Mouse (Mus musculus): ENCODE measurements around the gene Fam57b. TPM values are rescaled to one million over a fixed set of nuclear protein-coding genes. Genes with fewer than 3 reads are reported as not detected.

The Fam57b gene
- total RNA-seq, 2 experiments from 2014 or later, result 12.9 to 13.7 TPM

DNA sequence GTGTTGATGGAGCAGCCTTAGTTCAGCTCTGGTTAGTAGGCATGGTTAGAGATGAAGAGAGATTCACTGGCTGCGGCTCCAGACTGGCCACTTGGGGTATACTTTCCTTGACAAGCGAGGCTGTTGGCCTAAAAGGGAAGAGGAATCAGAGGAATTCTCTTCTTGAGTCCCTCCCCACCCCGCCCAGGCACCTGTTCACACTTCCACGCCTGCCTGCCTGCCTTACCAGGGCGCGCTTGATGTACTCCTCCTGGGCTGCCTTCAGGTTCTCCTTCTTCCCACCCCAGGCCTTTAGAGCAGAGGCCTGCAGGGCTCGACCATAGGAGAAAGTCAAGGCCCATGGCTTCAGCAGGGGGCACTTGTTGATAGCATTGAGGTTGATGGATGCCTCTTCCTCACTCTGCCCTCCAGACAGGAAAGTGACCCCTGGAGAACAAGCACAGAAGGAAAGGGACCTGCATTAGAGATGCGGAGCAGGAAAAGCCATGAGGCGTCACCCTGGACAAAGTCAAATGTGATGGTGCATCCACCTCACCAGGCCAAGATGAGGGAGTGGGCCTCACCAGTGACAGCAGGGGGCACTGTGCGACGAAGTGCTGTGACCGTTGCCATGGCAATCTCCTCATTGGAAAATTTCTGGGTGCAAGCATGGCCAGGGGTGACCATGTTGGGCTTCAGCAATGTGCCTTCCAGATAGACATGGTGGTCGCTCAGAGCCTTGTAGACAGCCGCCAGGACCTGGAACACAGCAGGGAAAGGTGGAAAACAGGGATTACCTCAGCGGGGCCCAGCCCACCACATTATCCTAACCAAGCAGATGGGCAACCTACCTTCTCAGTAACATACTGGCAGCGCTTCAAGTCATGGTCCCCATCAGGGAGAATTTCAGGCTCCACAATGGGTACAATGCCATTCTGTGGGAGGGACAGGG, 1.8 kb upstream of the Fam57b start:
- intact Hi-C loops (cut with DNase I), result loop anchor here (10.0 kb wide), 2 partner anchors 549 to 679 kb away; partner anchors contain the start of genes Fbrs and Zfp768
- DNase-seq, result no peak

DNA sequence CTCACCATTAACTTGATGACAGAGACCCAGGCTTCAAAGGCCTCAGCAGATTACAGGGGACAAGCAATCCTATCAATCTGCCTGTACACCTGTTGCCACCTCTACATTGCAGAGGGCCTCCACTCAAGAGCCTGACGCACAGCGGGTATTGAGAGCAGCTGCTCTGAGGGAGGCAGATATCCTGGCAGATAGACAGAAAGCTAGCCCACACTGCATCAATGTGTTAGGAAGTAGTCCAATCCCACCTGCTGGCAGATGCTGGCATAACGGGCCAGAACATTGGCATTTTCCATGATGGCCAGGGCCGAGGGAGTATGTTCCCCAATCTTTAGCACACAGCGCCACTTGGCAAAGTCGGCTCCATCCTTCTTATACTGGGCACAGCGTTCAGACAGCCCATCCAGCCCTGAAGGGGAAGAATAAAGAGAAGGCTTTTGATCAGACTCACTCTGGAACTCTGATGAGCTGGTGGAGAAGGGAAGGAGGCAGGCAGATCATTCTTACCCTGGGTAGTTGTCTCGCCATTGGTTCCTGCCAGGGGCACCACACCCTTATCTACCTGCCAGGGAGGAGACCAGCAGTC, 1.0 kb upstream of the Fam57b start:
- no peak for DNase-seq
- intact Hi-C loops (cut with DNase I), result loop anchor here (10.0 kb wide), 2 partner anchors 548 to 678 kb away; partner anchors contain the start of genes Fbrs and Zfp768

DNA sequence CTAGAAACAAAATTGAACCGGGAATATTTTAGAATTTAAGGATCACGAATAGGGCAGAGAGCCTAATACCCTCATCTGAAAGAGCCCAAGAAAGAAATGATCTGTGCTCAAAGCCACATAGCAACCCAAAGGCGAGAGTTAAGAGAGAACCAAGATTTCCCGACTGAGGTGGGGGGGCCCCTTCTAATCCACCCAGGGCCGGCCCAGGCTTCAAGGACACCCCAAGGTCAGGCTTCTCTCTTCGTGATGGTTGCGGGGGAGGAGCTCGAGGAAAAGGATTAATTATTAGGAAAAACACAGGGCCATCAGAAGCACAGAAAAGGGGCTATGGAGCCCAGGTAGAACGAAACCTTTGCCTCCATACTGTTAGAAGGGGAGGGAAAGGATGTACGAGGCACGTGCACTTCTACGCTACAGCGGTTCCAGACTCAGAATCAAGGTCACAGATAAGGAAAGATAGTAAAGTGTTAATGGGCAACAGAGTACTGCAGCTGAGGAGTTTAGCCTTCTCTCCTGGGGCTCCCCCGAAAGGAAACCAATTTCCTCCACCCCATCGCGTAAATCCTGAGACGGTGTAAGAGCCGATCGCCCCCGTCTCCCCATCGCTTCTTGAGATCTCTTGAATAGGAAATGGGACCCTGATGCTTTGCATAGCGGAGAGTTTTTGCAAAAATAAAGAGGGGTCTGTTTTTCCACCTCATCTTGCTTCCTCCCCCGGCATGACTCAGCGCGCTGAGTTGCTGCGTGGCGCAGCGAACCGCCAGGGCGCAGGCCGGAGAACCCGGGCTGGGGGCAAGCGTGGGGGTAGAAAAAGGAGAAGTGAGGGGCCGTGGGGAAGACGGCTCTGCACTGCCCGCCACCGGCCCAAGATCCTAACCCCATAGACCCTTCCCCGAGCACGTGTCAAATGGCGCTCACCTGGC, 920 bp downstream of the Fam57b start:
- intact Hi-C loops (cut with DNase I), result loop anchor here (10.0 kb wide), 2 partner anchors 546 to 676 kb away; partner anchors contain the start of genes Fbrs and Zfp768
- peak in 1 of 2 experiments; percentile 53 for DNase-seq

DNA sequence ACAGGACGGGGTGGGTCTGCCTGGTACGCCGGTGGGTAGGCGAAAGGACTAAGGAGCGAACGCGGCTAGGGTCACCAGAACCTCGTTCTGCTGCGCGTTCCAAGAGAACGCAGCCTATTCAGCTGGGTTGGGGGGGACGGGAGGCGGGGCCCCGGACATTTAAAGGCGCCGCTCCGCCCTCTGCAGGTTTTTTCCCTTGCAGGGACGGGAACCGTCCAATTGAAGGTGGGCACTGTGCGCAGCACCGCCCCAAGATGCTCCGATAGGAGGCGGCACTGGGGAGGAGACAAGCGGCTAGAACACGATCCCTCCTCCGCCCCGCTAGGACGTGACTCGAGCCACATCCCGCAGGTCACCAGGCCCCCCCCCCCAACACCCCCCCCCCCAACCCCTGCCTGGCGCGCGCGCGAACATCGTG, 1.6 kb downstream of the Fam57b start:
- intact Hi-C loops (cut with DNase I), result loop anchor here (10.0 kb wide), 2 partner anchors 546 to 676 kb away; partner anchors contain the start of genes Fbrs and Zfp768

DNA sequence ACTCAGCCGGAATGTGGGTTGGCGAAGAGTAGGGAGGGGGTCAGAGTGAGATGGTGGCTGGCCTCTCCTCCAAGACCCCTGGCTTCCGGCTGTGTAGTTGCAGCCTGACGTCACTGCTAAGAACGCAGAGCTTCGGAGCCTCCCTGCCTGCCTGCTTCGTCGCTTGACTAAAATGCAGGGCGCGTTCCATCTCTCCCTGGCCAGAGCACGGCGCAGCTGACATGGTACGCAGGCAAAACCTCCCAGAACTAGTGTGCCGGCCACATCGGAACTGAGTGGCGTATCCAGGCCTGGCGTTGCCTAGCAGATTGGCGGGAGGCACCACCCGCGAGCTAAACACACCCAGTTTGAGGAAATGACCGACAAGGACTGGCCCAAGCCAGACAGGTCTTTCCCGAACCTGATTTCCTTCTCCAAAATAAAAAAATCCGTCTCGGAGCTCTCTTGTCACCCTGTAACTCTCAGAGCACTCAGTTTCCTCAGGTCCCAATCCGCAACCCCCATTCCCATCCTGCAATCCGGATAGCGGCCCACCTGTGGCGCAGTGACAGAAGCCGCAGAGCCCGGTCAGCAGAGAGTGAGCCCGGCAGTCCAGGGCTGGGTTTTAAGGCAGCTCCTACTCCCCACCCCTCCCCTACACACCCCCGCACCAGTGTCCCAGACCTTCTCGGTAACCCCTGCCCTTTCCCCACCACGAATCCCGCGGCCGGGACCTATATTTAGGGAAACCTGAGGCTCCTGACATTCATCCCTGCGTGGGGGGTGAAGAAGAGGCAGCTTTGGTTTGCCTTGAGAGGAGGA, 2.2 kb downstream of the Fam57b start:
- intact Hi-C loops (cut with DNase I), result loop anchor here (10.0 kb wide), 2 partner anchors 545 to 675 kb away; partner anchors contain the start of genes Fbrs and Zfp768

More for the DNA sequence above, 1.6 kb downstream of the Fam57b start:
- peak; percentile 96 to 97 for DNase-seq

DNA sequence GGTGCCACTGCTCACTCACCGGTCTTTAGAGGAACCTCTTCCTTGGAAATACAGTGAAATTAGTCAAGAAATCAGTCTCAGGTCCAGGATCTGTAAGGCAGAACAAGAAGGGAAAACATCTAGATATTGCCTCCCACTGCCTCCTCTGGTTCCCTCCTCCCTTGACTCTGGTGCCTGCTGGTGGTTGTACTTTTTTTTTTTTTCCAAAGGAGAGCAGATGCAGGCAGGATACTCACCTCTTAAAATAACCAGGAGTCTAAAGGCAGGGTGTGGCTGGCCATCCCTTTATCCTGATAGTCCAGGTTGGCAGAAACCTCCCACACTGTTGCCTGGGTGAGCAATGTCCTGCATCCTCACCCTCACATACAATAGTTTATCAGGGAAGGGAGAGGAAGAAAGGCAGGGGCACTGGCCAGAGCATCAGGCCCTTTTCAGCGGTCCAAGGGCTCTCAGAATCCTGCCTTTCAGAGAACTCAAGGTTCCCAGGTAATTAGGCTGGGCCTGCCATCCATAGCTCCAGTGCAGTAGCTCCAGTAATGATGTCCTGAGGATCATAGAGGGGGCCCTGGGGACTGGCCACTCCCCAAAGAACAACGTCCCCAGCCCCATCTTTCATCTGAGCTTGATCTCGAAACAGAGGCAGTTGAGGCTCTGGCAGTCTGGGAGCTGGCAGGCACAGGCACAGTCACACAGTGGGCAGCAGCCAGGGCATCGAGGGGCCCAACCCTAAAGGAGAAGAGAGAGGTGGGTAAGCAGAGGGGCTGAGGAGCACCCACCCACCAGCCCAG, 3.0 kb downstream of the Fam57b start:
- no peak for DNase-seq
- intact Hi-C loops (cut with DNase I), result no loop called here

More for the DNA sequence above, 2.2 kb downstream of the Fam57b start:
- DNase-seq, result peak in 1 of 2 experiments; percentile 52

DNA sequence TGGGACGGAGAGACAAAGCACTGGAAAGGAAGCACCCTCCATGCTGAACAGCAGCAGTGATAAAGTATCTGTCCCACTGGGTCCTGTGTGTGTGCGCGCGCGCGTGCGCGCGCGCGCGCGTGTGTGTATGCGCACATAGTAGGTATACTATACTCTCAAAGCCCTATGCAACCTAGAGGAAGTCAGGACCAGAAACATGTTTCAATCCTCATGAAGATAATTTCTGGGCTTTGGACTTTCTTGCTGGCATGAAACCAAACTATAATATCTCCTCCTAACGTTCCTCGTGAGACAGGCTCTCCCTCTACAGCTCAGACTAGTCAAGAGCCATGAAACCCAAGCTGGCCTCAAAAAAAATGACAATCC, 3.6 kb downstream of the Fam57b start:
- no peak for DNase-seq
- intact Hi-C loops (cut with DNase I), result no loop called here

DNA sequence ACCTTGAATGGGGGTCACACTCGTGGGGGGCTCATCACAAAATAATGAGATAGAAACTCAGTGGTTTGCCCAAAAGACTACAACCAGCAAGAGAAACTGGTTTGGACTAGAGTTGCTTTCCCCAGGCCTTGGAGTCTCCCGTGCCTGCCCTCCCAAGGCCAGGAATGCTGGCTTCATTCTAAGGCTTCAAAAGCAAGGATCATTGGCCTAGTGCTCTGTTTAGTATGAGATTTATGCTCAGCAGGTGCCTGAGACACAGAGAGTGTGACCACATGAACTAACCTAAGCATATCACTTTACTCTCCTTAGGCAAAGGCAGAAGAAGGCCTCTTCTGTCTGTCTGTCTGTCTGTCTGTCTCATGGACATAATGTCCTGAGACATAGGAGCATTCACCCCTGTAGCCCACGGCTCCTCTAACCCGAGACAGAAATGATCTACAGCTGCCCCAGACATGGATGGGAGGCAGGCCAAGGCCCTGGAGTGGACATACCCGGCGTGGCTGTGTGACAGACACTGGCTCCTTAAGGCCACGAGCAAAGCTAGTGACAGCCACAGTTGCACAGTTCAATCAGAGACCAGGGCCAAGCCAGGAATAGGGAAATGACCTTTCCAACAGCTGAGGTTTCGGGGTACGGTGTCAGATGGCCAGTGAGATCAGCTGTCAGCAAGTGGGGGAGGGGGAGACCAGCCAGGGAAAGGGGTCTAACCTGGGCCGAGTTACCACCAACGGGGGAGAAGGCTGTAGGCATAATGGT, 4.8 kb downstream of the Fam57b start:
- intact Hi-C loops (cut with DNase I), result no loop called here
- no peak for DNase-seq

DNA sequence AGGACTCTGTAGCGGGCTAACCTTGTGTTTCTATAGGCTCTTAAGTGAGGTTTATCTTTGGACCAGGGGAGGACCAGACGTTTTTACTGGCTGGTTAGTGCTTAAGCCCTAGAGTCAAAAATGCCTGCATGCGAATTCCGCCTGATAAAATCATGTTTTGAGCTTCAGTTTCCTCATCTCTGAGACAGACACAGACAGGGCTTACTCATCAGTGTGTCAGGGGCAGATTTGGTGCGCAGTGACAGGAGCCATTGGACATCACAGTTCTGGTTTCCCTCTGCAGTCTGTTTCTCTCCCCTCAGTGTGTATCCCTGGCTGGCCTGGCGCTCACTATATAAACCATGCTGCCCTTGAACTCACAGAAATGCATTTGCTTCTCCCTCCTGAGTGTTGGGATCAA, 5.7 kb downstream of the Fam57b start:
- DNase-seq, result no peak
- intact Hi-C loops (cut with DNase I), result no loop called here

DNA sequence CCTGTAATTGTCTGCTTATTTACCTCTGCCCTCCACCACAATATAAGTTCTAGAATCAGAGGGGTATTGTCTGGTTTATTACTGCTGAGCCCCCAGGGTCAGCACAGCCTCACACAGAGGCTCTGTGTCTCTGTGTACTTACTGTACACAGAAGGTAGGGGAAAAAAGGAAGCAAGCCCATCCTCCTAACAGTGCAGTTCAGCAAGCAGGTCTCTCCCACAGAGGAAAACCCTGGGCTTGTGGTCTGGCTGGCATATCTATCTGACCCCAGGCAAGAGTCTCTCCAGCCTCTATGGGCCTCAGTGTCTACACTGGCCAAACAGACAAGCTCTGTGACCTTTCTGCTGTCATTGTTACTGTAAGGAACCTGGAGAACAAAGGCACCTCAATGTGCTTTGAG, 6.3 kb downstream of the Fam57b start:
- DNase-seq, result no peak
- intact Hi-C loops (cut with DNase I), result no loop called here

DNA sequence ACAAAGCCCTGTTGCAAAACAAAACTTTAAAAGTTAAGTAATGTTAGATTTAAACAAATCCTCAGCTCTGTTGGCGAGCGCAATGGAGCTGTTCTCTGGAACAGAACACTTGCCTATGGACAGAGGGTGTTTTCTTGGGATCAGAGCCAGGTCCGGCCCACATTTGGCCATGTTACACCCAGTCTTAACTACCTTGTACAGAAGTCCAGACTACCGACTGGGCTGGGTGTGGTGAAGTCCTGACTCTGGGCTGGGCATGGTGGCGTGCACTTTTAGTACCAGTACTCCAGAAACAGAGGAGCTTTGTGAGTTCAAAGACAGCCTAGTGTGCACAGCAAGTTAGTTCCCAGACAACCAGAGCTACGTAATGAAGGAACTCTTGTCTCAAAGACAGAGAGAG, 9.5 kb downstream of the Fam57b start:
- DNase-seq, result no peak
- intact Hi-C loops (cut with DNase I), result no loop called here

DNA sequence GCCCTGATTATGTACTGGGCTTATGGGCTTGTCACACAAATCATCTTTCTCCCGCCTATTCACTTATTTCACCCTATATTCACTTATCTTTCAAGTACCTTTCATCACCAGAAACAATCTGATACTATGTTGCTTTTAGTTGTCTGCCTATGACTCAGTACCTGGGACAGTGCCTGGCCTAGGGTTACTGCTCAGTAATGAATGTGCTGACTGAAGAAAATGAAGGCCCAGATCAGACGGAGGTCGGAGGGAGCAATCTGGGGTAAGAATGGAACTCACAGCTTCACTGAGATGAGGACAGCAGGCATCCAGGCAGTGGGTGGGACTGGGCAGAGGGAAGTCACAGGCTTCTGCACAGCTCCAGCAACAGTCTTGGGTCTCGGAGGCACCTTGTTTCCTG, 9.9 kb downstream of the Fam57b start:
- DNase-seq, result no peak
- intact Hi-C loops (cut with DNase I), result no loop called here

DNA sequence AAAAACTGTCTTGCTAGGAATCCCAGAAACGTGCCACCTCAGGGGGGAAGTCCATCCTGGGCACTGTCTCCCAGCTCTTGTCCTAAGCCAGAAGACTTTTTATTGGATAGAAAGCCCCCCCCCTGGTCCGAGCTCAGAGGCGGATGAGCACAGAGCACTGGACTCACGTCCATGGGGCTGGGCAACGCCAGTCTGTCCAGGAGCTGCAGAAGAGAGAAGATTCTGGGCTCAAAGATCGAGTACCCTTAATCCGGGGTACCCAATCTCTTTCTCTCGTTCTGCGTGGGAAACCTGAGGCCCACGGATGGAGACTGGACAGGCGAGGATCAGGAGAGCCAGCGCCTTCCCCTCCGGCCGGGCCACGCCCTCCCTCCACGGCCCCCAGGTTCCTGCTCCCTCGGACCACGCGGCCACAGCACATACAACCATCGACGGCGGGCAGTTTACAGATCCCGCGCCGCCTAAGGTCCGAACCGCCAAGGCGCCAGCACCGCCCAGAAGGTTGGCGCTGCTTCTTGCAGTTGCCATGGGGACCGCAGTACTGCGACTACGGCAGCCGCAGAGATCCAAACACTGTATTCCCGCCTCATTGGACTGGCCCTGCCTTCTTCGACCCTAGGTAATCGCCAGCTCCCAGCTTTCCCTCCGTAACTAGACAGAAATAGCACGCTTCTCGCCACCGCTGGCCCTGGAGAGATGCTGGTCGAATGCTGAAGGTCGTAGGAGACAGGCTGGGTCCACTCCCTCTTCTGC, 11.4 kb downstream of the Fam57b start:
- peak; percentile 85 to 90 for DNase-seq
- intact Hi-C loops (cut with DNase I), result no loop called here

DNA sequence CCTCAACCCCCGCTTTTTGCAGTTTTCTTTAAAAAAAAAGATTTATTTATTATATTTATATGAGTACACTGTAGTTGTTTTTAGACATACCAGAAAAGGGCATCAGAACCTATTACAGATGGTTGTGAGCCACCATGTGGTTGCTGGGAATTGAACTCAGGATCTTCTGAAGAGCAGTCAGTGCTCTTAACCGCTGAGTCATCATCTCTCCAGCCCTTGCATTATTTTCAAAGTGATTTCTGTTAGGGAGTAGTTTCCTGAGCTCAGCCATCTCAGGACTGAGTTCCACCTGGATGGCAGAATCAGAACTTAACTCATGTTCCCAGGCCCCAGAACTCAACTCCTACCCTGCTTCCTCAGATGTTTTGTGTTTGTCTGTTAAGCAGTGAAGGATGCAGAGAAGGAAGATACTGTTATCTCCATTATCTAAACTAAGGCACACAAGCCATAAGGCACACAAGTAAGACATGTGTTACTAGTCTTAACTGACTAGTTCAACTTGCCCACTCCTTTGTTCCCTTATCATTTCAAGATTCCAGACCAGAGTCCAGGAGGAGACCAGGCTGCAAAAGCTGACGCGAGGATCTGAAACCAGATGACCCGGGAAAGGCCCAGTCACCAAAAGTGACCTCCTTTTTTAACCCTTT, 12.4 kb downstream of the Fam57b start:
- intact Hi-C loops (cut with DNase I), result no loop called here
- DNase-seq, result no peak

DNA sequence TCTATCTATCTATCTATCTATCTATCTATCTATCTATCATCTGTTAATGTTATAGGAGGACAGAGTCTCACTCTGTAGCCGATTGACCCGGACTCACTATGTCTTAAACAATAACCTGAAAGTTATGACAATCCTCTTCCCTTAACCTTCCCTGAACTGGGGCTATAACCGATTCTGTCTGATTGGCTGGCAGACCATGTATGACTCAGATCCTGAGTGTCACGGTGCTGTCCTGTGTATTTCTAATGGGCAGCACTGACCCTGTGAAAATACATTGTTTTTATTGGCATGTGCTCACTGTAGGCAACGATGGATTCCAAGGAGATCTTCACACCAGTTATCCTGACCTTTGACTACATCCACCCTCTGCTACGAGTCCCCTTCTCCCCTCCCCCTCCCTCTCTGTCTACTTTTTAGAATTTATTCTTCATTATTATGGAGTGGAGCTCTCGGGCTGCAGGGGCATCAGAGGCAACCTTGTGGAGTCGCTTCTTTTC, 18.3 kb downstream of the Fam57b start:
- intact Hi-C loops (cut with DNase I), result no loop called here
- DNase-seq, result no peak

DNA sequence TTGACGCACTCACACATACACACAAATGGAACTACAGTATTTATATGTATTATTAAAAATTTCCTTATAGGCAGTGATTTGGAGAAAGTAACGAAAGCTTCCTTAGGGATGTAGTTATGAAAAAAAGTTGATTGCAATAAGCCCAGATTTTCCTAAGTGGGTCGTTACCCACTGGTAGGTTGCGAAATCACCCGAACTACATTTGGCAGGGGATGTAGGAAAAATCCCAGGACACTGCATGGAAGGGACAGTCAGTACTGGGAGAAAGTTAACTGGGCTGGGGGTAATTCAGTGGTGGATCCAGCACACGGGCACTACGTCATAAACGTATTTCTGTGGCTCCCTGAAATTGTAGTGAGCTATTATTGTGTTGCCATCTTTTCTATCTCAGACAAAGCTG, 19.0 kb downstream of the Fam57b start:
- intact Hi-C loops (cut with DNase I), result no loop called here
- DNase-seq, result no peak

DNA sequence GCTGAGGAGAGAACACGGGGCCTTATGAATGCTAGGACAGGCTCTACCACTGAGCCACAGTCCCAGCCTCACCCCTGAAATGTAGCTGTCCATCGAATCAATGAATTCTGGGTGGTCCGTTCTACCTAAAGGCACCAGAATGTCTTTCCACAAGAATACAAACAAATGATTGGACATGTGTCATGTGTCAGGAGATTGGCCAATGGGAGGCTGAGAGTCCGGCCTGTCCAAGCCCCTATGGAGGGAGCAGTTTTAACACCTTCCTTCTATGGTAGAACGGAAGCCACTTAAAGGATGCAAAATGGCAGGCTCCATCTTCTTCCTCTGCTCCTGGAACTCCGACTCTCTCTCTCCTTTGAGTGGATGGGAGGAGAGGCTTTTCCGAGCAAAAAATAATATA, 20.1 kb downstream of the Fam57b start:
- intact Hi-C loops (cut with DNase I), result no loop called here
- DNase-seq, result no peak

Measured in heart, postnatal 14 days (tissue).